10 mouse cellular contexts compared by ENCODE assay signal in genomic region chr14:103589819-103590218, GRCm38 (mm10).
A peak's percentile ranks its signal among the peaks of the same experiment; 100 is the strongest.
DNase-seq lines count a peak whose midpoint lies in the region; ATAC-seq and TF ChIP-seq lines count a peak whose summit lies in the region.
"Had no signal": no experiment of that assay in that cellular context is flagged by ENCODE, and none has a peak within 500 bp of the region (broad histone marks: within the 10 kb centered on the region; RNA-seq: fewer than 3 reads in every experiment).

No protein-coding gene starts in this region.

- H3K4me1 ChIP-seq in lung, postnatal 0 days (ENCODE audit: insufficient read depth, low read depth, low read length): no peaks in the 10 kb centered on the region
- H3K4me1 ChIP-seq: megakaryocyte, embryonic 14.5 days had no signal

- peak; percentile 63 to 64 for DNase-seq in cerebellum, postnatal 14 days
- DNase-seq in cerebellum, adult 9-10 months: no peak
- DNase-seq in kidney, postnatal 10 days: peak; percentile 35
- no peak for DNase-seq in kidney, adult 11 months
- DNase-seq in brain, adult 2 months (ENCODE audit: low read depth, low spot score): peak; percentile 77
- peak; percentile 37 for DNase-seq in lung, postnatal 0 days (ENCODE audit: low spot score)
- no peak for DNase-seq in liver

- H3K9ac ChIP-seq in lung, postnatal 0 days (replicated peaks; ENCODE audit: low read depth): no peak overlapping the region

- peak overlapping the region; percentile 22; the same call in 1 of the 2 replicates for H3K4me2 ChIP-seq in lung, postnatal 0 days (replicated peaks; ENCODE audit: low read depth, low read length)

- no peak for ATAC-seq in lung, postnatal 0 days
- no peak for ATAC-seq in inflammation-experienced regulatory T-cells, adult 6 months

- TF ChIP-seq CTCF in lung, postnatal 0 days (IDR thresholded peaks at IDR 0.05): no peak

- H3K27me3 ChIP-seq in lung, postnatal 0 days (replicated peaks; ENCODE audit: insufficient read depth, low read length): no peaks in the 10 kb centered on the region
- H3K27me3 ChIP-seq: megakaryocyte, embryonic 14.5 days had no signal

- TF ChIP-seq EP300 in lung, postnatal 0 days (IDR thresholded peaks at IDR 0.05): no peak

- no peaks in the 10 kb centered on the region for H3K9me3 ChIP-seq in lung, postnatal 0 days (ENCODE audit: low read length)
- H3K9me3 ChIP-seq: megakaryocyte, embryonic 14.5 days had no signal

- no peak overlapping the region for H3K4me3 ChIP-seq in lung, postnatal 0 days (ENCODE audit: low read depth, low read length)
- H3K4me3 ChIP-seq: erythroblast, embryonic 14.5 days; megakaryocyte, embryonic 14.5 days had no signal

- H3K36me3 ChIP-seq in lung, postnatal 0 days (ENCODE audit: insufficient read depth, low read length): no peaks in the 10 kb centered on the region

- 50% methylated on average over 7 of the region's 7 CpGs for WGBS in lung, postnatal 0 days

- no peak overlapping the region for H3K27ac ChIP-seq in lung, postnatal 0 days (ENCODE audit: low read length)

Comparison
In these comparisons a context has a peak if more than half of its experiments do, and no peak if none do; other contexts are left out.
1. DNase-seq: peak in cerebellum, postnatal 14 days (2 of 2), kidney, postnatal 10 days (single experiment), brain, adult 2 months (single experiment) and lung, postnatal 0 days (single experiment); none in cerebellum, adult 9-10 months (single experiment), kidney, adult 11 months (single experiment) and liver (single experiment).